Mouse (Mus musculus): Measurements from ENCODE around the gene Lrmda. TPM values are rescaled to one million over a fixed set of nuclear protein-coding genes. Genes with fewer than 3 reads are reported as not detected.
A peak's percentile ranks its signal among the peaks of the same experiment; 100 is the strongest.

The Lrmda gene
- total RNA-seq, 2 experiments from 2014 or later, result 1.5 to 1.9 TPM

DNA sequence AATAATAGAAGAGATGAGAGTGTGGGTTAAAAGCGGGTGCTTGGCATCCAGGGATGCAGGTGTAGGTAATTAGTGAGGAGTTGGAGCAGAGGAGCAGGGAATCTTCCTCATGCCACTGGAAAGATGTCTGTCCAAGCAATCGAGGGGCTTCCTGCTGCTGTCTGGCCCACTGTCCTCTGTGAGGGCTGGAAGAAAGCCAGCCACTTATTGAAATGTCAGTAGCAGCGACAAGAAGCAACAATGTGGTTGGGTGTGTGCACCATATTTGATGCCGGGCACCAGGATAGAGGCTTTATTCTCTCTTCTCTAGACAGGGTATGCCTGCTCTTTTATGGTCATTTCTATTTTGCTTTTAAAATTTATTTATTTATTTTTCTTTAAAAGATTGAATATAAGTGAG is 451.5 kb downstream of the Lrmda start:
- DNase-seq (ENCODE audit: low spot score in 2 of 2), result no peak

DNA sequence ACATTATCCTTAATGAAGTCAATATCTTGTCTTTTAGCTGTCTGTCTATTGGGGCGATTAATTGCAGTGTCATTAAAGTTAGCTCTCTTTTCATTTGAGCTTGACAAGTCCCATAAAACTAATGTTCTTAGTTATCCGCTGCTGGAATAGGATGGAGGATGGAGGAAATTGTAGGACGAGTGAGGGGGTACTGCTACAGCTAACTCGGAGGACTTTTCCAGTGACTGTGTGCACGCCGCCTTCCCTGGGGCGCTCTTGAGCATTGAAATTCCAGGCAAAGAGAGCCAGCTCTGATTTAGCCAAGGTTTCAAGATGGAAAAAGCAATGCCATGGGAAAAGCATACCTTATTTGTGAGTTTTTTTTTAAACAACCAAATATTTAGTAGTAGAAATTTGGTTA is 453.9 kb downstream of the Lrmda start:
- no peak for DNase-seq (ENCODE audit: low spot score in 2 of 2)

GRCm38 (mm10) chr14:22473991-22474390 is 454.5 kb downstream of the Lrmda start:
- no peak for DNase-seq (ENCODE audit: low spot score in 2 of 2)

DNA sequence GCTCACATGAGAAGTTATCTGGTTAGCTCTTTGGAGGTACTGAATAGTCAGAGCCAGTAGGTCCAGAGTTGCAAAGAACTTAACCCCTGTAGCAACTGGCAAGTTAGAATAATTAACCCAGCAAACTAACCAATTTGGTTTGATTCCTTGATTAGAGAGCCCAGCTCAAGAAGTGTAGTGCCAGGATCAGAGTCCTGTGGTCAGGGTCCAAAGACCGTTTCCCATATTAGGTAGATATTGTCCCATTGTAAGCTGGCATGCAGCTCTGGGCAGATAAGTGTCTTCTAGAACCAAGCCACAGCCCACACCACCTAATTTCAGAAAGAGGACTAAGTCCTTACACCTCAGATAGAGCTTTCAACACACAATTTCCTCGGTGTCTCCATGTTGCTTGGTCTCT is 473.8 kb downstream of the Lrmda start:
- DNase-seq (ENCODE audit: low spot score in 2 of 2), result no peak

GRCm38 (mm10) chr14:22494290-22494689 is 474.8 kb downstream of the Lrmda start:
- no peak for DNase-seq (ENCODE audit: low spot score in 2 of 2)

GRCm38 (mm10) chr14:22494866-22495265 is 475.4 kb downstream of the Lrmda start:
- DNase-seq (ENCODE audit: low spot score in 2 of 2), result no peak

- no peak for DNase-seq (ENCODE audit: low spot score in 2 of 2)
These were observed 475.8 kb downstream of the Lrmda start for GRCm38 (mm10) chr14:22495286-22495685.

GRCm38 (mm10) chr14:22497636-22498131 is 478.2 kb downstream of the Lrmda start:
- no peak for DNase-seq (ENCODE audit: low spot score in 2 of 2)

- DNase-seq (ENCODE audit: low spot score in 2 of 2), result no peak
These were observed 490.4 kb downstream of the Lrmda start for GRCm38 (mm10) chr14:22509747-22510530.

DNA sequence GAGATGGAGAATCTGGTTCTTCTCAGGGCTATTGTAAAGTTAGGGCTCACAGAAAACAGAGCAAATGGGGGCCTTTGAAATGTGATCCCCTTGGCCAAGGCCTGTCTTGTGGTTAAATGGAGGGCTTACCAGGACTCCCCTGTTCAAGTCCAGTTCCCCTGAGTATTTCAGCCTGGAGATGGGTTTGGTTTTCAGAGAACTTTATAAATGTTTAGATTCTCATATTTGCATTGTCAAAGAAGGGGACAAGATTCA is 490.9 kb downstream of the Lrmda start:
- no peak for DNase-seq (ENCODE audit: low spot score in 2 of 2)

DNA sequence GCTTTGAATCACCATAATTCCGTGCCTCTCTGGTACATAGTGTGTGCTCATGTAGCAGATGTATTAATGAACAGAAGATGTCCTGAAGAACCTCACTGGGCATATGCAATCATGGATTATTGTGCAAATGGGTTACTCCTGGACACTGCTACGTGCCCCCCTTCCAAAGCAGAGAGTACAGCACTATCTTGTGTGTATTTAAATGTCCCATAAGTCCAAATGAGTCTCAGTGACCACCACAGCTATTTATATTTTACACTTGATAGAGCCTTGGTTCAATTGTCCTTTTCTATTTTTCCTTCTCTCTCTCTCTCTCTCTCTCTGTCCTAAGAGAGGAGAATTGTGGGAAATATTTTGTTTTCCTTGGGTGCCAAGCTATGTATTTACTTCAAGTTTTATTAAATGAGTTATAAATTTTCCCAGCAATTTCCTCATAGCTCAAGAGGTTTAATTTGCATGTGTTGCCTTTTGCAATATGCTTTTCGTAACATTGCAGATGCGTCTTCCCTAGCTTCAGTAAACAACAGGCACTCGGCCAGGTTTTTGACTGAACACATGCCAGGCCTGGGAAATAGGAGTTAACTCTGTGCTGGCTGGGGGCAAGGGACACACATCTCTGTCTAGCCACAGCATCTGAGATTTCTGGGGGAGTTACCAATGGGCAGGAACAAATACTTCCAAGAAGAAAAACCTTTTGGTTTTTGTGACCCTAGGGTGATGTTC is 495.0 kb downstream of the Lrmda start:
- DNase-seq (ENCODE audit: low spot score in 2 of 2), result peak in 1 of 2 experiments; percentile 56

- no peak for DNase-seq (ENCODE audit: low spot score in 2 of 2)
These were observed 511.2 kb downstream of the Lrmda start for GRCm38 (mm10) chr14:22530706-22531105.

- DNase-seq (ENCODE audit: low spot score in 2 of 2), result no peak
These were observed 514.0 kb downstream of the Lrmda start for GRCm38 (mm10) chr14:22533501-22533900.

DNA sequence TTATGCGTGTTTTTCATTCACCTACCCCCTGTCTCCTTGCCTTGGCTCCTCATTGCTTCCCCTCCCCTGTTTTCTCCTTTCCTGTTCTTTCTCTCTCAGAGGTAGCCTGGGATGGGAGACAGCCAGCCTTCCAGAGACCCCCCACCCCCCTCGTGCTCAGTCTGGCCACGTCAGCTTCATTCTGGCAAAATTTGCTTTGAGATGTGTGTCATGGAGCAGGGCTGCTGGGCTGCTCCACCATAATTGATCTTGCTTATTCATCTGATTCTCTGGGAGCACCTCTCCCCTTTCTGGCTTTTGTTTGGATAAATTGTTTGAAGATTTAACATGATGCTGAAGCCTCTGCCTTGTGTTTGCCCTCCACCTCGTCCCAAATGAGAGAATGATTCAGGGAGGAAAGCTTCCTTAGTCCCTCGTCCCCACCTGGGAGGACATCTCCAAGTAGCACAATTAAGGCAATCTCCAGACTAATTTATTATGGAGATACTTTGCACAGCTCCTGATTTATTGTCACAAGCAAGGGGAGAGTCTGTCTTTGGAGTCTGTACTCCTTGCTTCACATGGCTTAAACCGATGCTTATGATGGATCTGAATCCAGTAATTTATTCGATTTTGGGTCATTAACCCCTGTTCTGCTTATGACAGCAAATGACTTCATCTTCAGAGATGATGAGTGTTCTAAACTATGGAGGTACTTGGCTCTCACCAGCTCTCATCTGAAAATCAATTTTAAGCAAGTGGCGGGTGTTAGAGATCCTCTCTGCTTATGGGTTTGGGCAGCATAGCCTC is 526.6 kb downstream of the Lrmda start:
- DNase-seq (ENCODE audit: low spot score in 2 of 2), result no peak

DNA sequence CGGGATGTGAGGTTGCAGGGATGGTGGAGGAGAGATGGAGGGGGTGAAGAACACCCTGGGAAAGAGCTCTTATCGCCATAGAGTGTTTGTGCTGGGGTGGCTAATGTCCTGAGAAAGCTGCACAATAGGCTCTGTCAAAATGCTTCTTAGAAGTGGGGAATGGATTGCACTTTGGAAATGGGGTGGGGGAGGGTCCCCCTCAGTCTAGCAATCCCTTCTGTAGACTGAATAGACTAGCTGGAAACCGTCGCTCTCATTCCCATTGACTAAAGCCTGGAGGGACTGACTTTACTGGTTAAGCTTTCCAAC is 527.1 kb downstream of the Lrmda start:
- no peak for DNase-seq (ENCODE audit: low spot score in 2 of 2)

- no peak for DNase-seq (ENCODE audit: low spot score in 2 of 2)
These were observed 528.8 kb downstream of the Lrmda start for GRCm38 (mm10) chr14:22548286-22548685.

DNA sequence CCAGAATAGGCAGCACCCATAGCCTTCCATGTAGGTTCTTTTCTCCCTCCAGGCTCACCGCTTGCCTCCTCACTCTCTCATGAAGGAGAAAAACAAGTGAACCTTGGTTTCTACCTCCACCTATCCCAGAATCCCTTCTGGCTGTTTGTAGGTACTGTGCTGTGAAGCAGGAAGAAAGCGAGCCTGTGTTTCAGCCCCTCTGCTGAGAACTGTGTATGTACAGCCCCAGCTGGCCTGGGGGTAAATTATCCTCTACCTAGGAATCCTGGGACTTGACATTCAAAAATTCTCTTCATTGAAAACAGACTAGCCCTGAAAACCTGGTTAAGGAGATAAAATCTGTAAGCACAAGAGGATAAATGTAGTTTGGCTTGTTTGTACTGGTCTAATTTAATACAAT is 529.7 kb downstream of the Lrmda start:
- no peak for DNase-seq (ENCODE audit: low spot score in 2 of 2)

DNA sequence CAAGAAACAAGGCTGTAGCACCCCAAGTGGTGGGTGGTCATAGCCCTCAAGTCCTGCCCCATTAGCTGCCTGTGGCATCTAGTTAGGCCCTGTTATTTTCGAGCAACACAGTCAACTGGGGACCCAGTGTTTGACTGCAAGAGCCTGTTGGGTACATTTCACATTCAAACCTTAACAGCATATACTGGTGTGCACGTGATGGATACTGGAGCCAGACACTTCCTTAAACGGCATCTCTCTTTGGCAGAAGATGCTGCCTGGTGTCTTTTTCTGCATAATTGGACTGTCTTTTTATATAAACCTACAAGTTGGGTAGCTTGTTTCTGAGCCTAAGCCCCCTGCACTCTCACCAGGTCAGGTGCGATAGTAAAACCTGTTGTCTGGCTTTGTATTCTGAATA is 532.8 kb downstream of the Lrmda start:
- DNase-seq (ENCODE audit: low spot score in 2 of 2), result no peak

DNA sequence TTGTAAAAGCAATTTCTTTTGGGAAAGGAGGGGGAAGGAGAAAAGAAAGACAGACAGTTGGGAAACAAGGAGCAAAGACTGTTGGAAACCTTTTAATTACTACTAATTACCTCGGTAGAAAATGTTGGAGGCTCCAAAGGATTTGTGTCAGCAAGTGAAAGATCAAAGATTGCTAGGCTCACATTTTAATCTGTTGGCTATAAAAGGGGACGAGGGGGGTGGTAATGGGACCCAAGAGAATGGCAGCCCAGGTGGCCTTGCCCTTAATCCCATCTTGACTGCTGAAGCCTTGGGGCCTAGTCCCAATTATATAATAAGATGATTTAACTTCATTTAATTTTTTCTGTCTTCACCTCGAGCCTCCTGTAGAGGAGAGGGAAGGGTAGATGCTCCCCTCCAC is 533.3 kb downstream of the Lrmda start:
- no peak for DNase-seq (ENCODE audit: low spot score in 2 of 2)

DNA sequence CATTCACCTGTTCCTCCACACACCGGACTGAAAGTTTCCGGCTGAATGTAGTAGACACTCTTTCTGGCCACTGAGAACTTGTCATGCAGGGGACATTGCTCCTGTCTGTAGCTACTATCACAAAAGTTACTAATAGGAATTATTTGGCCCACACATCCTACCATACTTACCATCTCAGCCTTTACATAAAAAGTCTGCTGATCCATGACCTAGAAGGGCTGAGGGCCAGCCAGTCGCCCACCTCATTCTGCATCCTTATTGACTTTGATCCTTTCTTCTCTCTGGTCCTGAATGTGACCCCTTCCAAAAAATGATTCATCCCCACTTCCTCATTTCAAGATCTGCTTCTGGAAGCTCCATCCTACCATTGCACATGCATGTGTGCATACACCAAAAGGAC is 534.2 kb downstream of the Lrmda start:
- DNase-seq (ENCODE audit: low spot score in 2 of 2), result no peak

GRCm38 (mm10) chr14:22572486-22572885 is 553.0 kb downstream of the Lrmda start:
- DNase-seq (ENCODE audit: low spot score in 2 of 2), result no peak

DNA sequence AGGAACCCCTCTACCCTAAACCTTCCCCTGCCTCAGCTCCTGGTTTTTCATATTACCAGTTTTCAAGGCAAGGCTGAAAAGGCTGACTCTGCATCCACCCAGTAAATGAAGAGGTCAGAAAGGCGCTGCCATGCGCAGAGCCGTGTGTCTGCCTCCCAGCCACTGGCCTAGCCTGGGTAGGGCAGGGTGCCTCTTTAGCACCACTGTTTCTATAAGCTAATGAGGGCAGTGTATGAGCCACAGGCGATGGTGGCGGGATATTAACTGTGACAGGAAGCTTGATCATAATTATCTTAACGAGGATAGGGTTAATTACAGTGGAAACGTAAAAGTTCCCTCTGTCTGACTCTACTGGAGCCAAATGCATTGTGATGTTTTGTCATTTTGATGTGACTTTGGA is 554.1 kb downstream of the Lrmda start:
- DNase-seq (ENCODE audit: low spot score in 2 of 2), result no peak

All from gastrocnemius, postnatal 4 days (tissue).